Mouse (Mus musculus): ENCODE measurements around the gene Scube3.

GRCm38 (mm10) chr17:28212391-28212790 lies 70.5 kb downstream of the Scube3 start:
- TF ChIP-seq POLR2A (IDR thresholded peaks at IDR 0.05; ENCODE audit: low read depth, low read length) (no peak), CTCF (IDR thresholded peaks at IDR 0.05; ENCODE audit: extremely low read depth, insufficient read depth, insufficient read length, insufficient replicate concordance) (no peak)
